Mouse (Mus musculus) heart, postnatal 10 days (tissue): ENCODE measurements at regions not wholly inside any gene's neighbourhood (a gene's known extent, or its start where the extent isn't known, plus 50 kb on each side); places are given as distances from the start of the nearest gene placed in this dataset.

Source experiments
- DNase-seq, 2 experiments: peaks; one replicate each; pipeline ENCODE4 v3.0.0; 2021
- intact Hi-C: fragments of 180-260 bp; cut with DNase I; formaldehyde crosslinking; loops from one replicate; pipeline ENCODE4 v1.15.1; 2025

GRCm38 (mm10) chr16:46592618-46593253 is 94.4 kb upstream of the Nectin3 start:
- peak; percentile 8 to 16 for DNase-seq

DNA sequence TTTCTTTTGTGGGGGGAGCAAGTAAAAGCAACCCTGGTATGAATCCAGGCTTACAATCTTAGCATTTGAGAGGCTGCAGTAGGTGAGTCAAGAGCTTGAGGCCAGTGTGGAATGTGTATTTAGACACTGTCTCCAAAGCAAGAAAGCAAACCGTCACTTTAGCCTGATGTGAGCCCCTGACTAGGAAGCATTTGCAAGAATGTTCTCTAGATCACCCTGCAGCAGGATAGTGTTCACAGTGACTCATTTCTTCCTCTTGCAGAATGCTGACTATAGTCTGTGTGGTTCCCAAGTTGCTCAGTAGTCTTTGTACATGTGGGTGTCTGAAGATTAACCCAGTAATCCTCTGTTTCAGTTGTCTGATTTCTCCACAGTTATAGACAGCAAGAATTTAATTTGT is 88.7 kb upstream of the Nectin3 start:
- intact Hi-C loops: no loop called here

More at GRCm38 (mm10) chr16:46592618-46593253, 94.4 kb upstream of the Nectin3 start:
- intact Hi-C loops: no loop called here

GRCm38 (mm10) chr16:46584502-46584901 is 86.2 kb upstream of the Nectin3 start:
- intact Hi-C loops: loop anchor here (5.0 kb wide), 1 partner anchor 87 kb away; the partner anchor contains the start of gene Nectin3
- peak; percentile 20 for DNase-seq

More for the DNA sequence above, 88.7 kb upstream of the Nectin3 start:
- no peak for DNase-seq

GRCm38 (mm10) chr16:46581115-46581514 is 82.8 kb upstream of the Nectin3 start:
- DNase-seq: peak; percentile 40 to 41

GRCm38 (mm10) chr16:46574221-46574620 is 75.9 kb upstream of the Nectin3 start:
- no peak for DNase-seq

More at GRCm38 (mm10) chr16:46581115-46581514, 82.8 kb upstream of the Nectin3 start:
- intact Hi-C loops: loop anchor here (5.0 kb wide), 1 partner anchor 84 kb away; the partner anchor contains the start of gene Nectin3

DNA sequence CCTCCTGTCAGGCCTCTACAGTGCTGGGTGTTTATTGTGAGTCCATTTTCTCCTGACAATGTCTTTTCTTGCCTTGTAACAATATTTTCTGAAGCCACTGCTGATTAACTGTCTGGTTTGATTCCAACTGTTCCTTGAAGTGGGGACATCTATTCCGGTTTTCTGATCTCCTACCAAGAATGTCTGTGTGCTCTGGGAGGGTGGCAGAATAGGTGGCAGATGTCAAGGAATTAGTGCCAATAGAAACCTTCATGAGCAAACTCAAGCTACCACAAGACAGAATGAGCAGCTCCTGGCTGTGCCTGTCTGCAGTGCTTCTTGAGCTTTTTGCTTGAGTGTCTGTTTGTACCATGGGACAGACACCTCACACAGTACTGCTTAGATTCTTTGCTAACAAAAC is 69.1 kb upstream of the Nectin3 start:
- intact Hi-C loops: no loop called here
- DNase-seq: no peak

More at GRCm38 (mm10) chr16:46574221-46574620, 75.9 kb upstream of the Nectin3 start:
- intact Hi-C loops: no loop called here

DNA sequence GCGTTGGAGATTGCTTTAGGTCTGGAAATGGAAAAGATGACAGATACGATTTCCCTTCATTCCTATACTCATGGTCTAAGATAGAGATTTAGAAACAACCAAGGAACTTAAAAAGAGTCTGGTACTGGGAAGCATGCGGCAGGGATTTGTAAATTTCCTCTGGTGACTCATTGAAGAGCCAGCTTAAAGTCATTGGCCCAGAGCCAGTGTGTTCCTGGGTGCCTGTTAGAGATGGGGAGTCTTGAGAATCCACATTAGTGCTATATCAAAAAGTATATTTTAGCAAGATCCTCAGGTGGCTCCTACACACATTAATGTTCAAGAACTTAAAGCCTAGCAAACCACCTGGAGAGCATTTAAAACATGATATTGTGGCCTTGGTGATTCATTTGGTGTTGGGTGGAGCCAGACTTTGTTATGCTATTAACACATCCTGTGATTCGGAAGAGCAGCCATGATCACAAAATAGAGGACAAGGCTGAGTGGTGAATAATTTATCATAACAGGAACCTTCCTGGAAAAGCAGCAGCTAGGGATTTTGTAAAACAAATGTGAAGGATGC is 67.8 kb upstream of the Nectin3 start:
- no peak for DNase-seq
- intact Hi-C loops: no loop called here

DNA sequence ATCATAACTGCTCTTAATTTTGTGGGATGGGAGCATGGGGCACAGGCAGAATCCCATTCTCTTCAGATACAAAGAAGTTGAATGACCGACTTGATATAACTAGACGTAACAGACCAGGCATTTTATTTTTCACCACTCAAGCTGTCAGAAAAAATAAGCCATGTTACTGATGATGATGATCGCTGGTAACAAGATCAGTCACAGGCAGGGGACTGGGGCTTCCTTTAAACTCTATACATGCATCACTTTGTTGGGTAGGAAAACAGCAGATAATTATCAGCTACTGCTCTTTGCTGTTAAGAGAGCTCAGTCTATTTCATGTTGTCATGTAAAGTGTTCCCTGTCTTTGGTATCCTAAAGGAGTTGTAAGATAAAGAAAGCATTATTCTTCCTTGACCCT is 59.0 kb upstream of the Nectin3 start:
- intact Hi-C loops: no loop called here
- DNase-seq: no peak

GRCm38 (mm10) chr16:46548207-46548606 is 49.9 kb upstream of the Nectin3 start:
- intact Hi-C loops: no loop called here
- DNase-seq: no peak
